Mouse (Mus musculus) embryonic facial prominence, embryonic 15.5 days (tissue): Measurements from ENCODE around the gene Crim1. TPM values are rescaled to one million over a fixed set of nuclear protein-coding genes. Genes with fewer than 3 reads are reported as not detected.
"Not testable (repeated sequence)": the region's sequence is repeated elsewhere in the genome, so short reads cannot be mapped to it uniquely, and the experiment has no call there.

ENCODE experiments used
- ATAC-seq: fragments of 200-750 bp; cut with Nextera tagmentation; 2 replicates; pipeline ENCODE4 v1.8.0; 2017; ENCODE audit warnings: low read depth, moderate TSS enrichment; ENCODE audit not compliant: insufficient number of reproducible peaks, low FRiP score, low TSS enrichment
- H3K27ac ChIP-seq: fragments of 300-500 bp; sonication (generic); replicated peaks from 2 replicates; pipeline ENCODE4 v1.5.1; 2015; ENCODE audit warnings: mild to moderate bottlenecking, inconsistent platforms
- H3K27me3 ChIP-seq: fragments of 300-500 bp; sonication (generic); 2 replicates; pipeline ENCODE4 v1.6.1; 2015; ENCODE audit warnings: inconsistent platforms
- H3K36me3 ChIP-seq: fragments of 300-500 bp; sonication (generic); 2 replicates; pipeline ENCODE4 v1.6.1; 2015; ENCODE audit warnings: mild to moderate bottlenecking, inconsistent platforms
- H3K4me1 ChIP-seq: fragments of 300-500 bp; sonication (generic); 2 replicates; pipeline ENCODE4 v1.6.1; 2015; ENCODE audit warnings: inconsistent platforms
- H3K4me2 ChIP-seq: fragments of 300-500 bp; sonication (generic); replicated peaks from 2 replicates; pipeline ENCODE4 v1.6.1; 2015; ENCODE audit warnings: mild to moderate bottlenecking, inconsistent platforms
- H3K4me3 ChIP-seq: fragments of 300-500 bp; sonication (generic); replicated peaks from 2 replicates; pipeline ENCODE4 v1.5.1; 2015; ENCODE audit warnings: mild to moderate bottlenecking, inconsistent platforms
- H3K9ac ChIP-seq: fragments of 300-500 bp; sonication (generic); 2 replicates; pipeline ENCODE4 v1.6.1; 2015; ENCODE audit warnings: inconsistent platforms
- H3K9me3 ChIP-seq: fragments of 300-500 bp; sonication (generic); replicated peaks from 2 replicates; pipeline ENCODE4 v1.6.1; 2016; ENCODE audit warnings: inconsistent platforms
- WGBS: fragments of 180-500 bp; shearing (Covaris S2); methylation state at CpG from one replicate; pipeline ENCODE4 v1.1.7; 2015; 5-methylcytosine and 5-hydroxymethylcytosine counted together
- polyA plus RNA-seq: library from polyadenylated mRNA; unstranded; fragments of >200 nt; fragmentation: Nextera tagmentation; extraction: Ambion mirVana; gene quantifications from 2 replicates; pipeline ENCODE4 v1.2.1, GENCODE M21; 2015

The Crim1 gene
- polyA plus RNA-seq, 1 experiment from 2014 or later: 7.2 TPM

GRCm38 (mm10) chr17:78253587-78253986 is 53.5 kb downstream of the Crim1 start:
- H3K4me3 ChIP-seq, H3K4me2 ChIP-seq, H3K9me3 ChIP-seq, H3K9ac ChIP-seq, H3K36me3 ChIP-seq, H3K27ac ChIP-seq, H3K27me3 ChIP-seq, ATAC-seq: not testable (repeated sequence)
- 80% methylated on average over 2 of the region's 2 CpGs for WGBS
- peaks cover 30% of the 10 kb centered on the region for H3K4me1 ChIP-seq

- H3K4me2 ChIP-seq: no peak overlapping the region
- no peak overlapping the region for H3K4me3 ChIP-seq
- no peaks in the 10 kb centered on the region for H3K27me3 ChIP-seq
- 58% methylated on average over 8 of the region's 8 CpGs for WGBS
- H3K36me3 ChIP-seq: no peaks in the 10 kb centered on the region
- H3K27ac ChIP-seq: no peak overlapping the region
- H3K4me1 ChIP-seq: peaks cover 24% of the 10 kb centered on the region
- no peak for ATAC-seq
- no peak overlapping the region for H3K9ac ChIP-seq
- no peaks in the 10 kb centered on the region for H3K9me3 ChIP-seq
These were observed 54.2 kb downstream of the Crim1 start for GRCm38 (mm10) chr17:78254256-78254655.

GRCm38 (mm10) chr17:78255711-78256110 is 55.7 kb downstream of the Crim1 start:
- Histone ChIP-seq H3K9ac (no peak overlapping the region), H3K4me2 (no peak overlapping the region), H3K36me3 (no peaks in the 10 kb centered on the region), H3K9me3 (no peaks in the 10 kb centered on the region), H3K4me1 (peaks cover 9% of the 10 kb centered on the region), H3K27me3 (no peaks in the 10 kb centered on the region), H3K4me3 (no peak overlapping the region), H3K27ac (no peak overlapping the region)
- 73% methylated on average over 9 of the region's 9 CpGs for WGBS
- ATAC-seq: no peak

GRCm38 (mm10) chr17:78256534-78256933 is 56.5 kb downstream of the Crim1 start:
- ATAC-seq: no peak
- Histone ChIP-seq H3K27me3 (no peaks in the 10 kb centered on the region), H3K4me2 (no peak overlapping the region), H3K4me3 (no peak overlapping the region), H3K9ac (no peak overlapping the region), H3K9me3 (no peaks in the 10 kb centered on the region), H3K27ac (no peak overlapping the region), H3K36me3 (no peaks in the 10 kb centered on the region), H3K4me1 (peaks cover 8% of the 10 kb centered on the region; the same call in 1 of the 2 replicates)
- 67% methylated on average over 8 of the region's 8 CpGs for WGBS

GRCm38 (mm10) chr17:78261684-78262083 is 61.6 kb downstream of the Crim1 start:
- no peaks in the 10 kb centered on the region for H3K36me3 ChIP-seq
- H3K4me2 ChIP-seq: no peak overlapping the region
- H3K27me3 ChIP-seq: no peaks in the 10 kb centered on the region
- no peaks in the 10 kb centered on the region for H3K9me3 ChIP-seq
- H3K4me3 ChIP-seq: no peak overlapping the region
- peaks cover 20% of the 10 kb centered on the region; the same call in 1 of the 2 replicates for H3K4me1 ChIP-seq
- no peak overlapping the region for H3K27ac ChIP-seq
- ATAC-seq: no peak
- 81% methylated on average over 4 of the region's 4 CpGs for WGBS
- no peak overlapping the region for H3K9ac ChIP-seq

GRCm38 (mm10) chr17:78264116-78264515 is 64.1 kb downstream of the Crim1 start:
- Histone ChIP-seq H3K9ac (no peak overlapping the region), H3K4me2 (no peak overlapping the region), H3K4me1 (peaks cover 18% of the 10 kb centered on the region; the same call in 1 of the 2 replicates), H3K4me3 (no peak overlapping the region), H3K27me3 (no peaks in the 10 kb centered on the region), H3K27ac (0 out of 2 replicates have a peak overlapping the region, but pooled peaks have one; percentile 17), H3K36me3 (no peaks in the 10 kb centered on the region), H3K9me3 (no peaks in the 10 kb centered on the region)
- WGBS: 32% methylated on average over 11 of the region's 11 CpGs
- ATAC-seq: no peak

GRCm38 (mm10) chr17:78265135-78265534 is 65.1 kb downstream of the Crim1 start:
- no peaks in the 10 kb centered on the region for H3K27me3 ChIP-seq
- WGBS: 73% methylated on average over 7 of the region's 7 CpGs
- H3K9me3 ChIP-seq: no peaks in the 10 kb centered on the region
- peaks cover 18% of the 10 kb centered on the region; the same call in 1 of the 2 replicates for H3K4me1 ChIP-seq
- no peaks in the 10 kb centered on the region for H3K36me3 ChIP-seq
- H3K27ac ChIP-seq: no peak overlapping the region
- ATAC-seq: no peak
- no peak overlapping the region for H3K9ac ChIP-seq
- H3K4me2 ChIP-seq: no peak overlapping the region
- H3K4me3 ChIP-seq: no peak overlapping the region

GRCm38 (mm10) chr17:78266271-78266670 is 66.2 kb downstream of the Crim1 start:
- Histone ChIP-seq H3K27ac (no peak overlapping the region), H3K4me2 (no peak overlapping the region), H3K4me3 (no peak overlapping the region), H3K9me3 (no peaks in the 10 kb centered on the region), H3K4me1 (peaks cover 19% of the 10 kb centered on the region), H3K36me3 (no peaks in the 10 kb centered on the region), H3K9ac (no peak overlapping the region), H3K27me3 (no peaks in the 10 kb centered on the region)
- no peak for ATAC-seq
- 86% methylated on average over 2 of the region's 2 CpGs for WGBS

- ATAC-seq: no peak
- WGBS: 71% methylated on average over 4 of the region's 4 CpGs
- H3K4me3 ChIP-seq: no peak overlapping the region
These were observed 68.5 kb downstream of the Crim1 start for GRCm38 (mm10) chr17:78268591-78268990.

GRCm38 (mm10) chr17:78269311-78269710 is 69.3 kb downstream of the Crim1 start:
- WGBS: 91% methylated on average over 8 of the region's 8 CpGs
- H3K4me1 ChIP-seq: peaks cover 37% of the 10 kb centered on the region

More at GRCm38 (mm10) chr17:78268591-78268990, 68.5 kb downstream of the Crim1 start:
- H3K4me1 ChIP-seq: peaks cover 34% of the 10 kb centered on the region
- no peaks in the 10 kb centered on the region for H3K36me3 ChIP-seq
- no peaks in the 10 kb centered on the region for H3K9me3 ChIP-seq
- H3K4me2 ChIP-seq: no peak overlapping the region
- H3K9ac ChIP-seq: no peak overlapping the region
- no peaks in the 10 kb centered on the region for H3K27me3 ChIP-seq
- H3K27ac ChIP-seq: no peak overlapping the region

GRCm38 (mm10) chr17:78270019-78270418 is 70.0 kb downstream of the Crim1 start:
- no peak for ATAC-seq
- Histone ChIP-seq H3K27me3 (no peaks in the 10 kb centered on the region), H3K4me1 (peaks cover 30% of the 10 kb centered on the region), H3K4me3 (no peak overlapping the region), H3K4me2 (no peak overlapping the region), H3K9ac (no peak overlapping the region), H3K9me3 (no peaks in the 10 kb centered on the region), H3K27ac (no peak overlapping the region), H3K36me3 (no peaks in the 10 kb centered on the region)
- WGBS: 70% methylated on average over 6 of the region's 6 CpGs

More at GRCm38 (mm10) chr17:78269311-78269710, 69.3 kb downstream of the Crim1 start:
- Histone ChIP-seq H3K9ac (no peak overlapping the region), H3K4me2 (no peak overlapping the region), H3K36me3 (no peaks in the 10 kb centered on the region), H3K4me3 (no peak overlapping the region), H3K27ac (no peak overlapping the region), H3K27me3 (no peaks in the 10 kb centered on the region), H3K9me3 (no peaks in the 10 kb centered on the region)
- ATAC-seq: no peak

- peaks cover 29% of the 10 kb centered on the region for H3K4me1 ChIP-seq
- no peaks in the 10 kb centered on the region for H3K27me3 ChIP-seq
- H3K4me3 ChIP-seq: no peak overlapping the region
- no peak for ATAC-seq
- H3K4me2 ChIP-seq: no peak overlapping the region
- H3K9ac ChIP-seq: no peak overlapping the region
- H3K9me3 ChIP-seq: no peaks in the 10 kb centered on the region
- no peaks in the 10 kb centered on the region for H3K36me3 ChIP-seq
- H3K27ac ChIP-seq: peak overlapping the region; percentile 78; the same call in 1 of the 2 replicates
- WGBS: 56% methylated on average over 8 of the region's 8 CpGs
These were observed 71.7 kb downstream of the Crim1 start for GRCm38 (mm10) chr17:78271731-78272130.
